Mouse (Mus musculus) cerebellum, adult 2 months (tissue): ENCODE data around the gene Akap2.

Experiments
- CTCF ChIP-seq: fragments of 200-500 bp; IDR thresholded peaks from 2 replicates; pipeline ENCODE4 v1.5.1; 2011; ENCODE audit warnings: low read depth, mild to moderate bottlenecking, control low read depth, low read length, moderate library complexity, borderline replicate concordance; ENCODE audit not compliant: insufficient read depth
- POLR2A ChIP-seq: fragments of 200-500 bp; IDR thresholded peaks from 2 replicates; pipeline ENCODE4 v1.6.1; 2011; ENCODE audit warnings: low read length, control low read depth, borderline replicate concordance; ENCODE audit not compliant: insufficient read depth

- TF ChIP-seq POLR2A (no peak), CTCF (no peak)
Observed at GRCm38 (mm10) chr4:57688131-57688530, 29.3 kb upstream of the Akap2 start.
